Mouse (Mus musculus): ENCODE results near the gene Rusc1. TPM values are rescaled to one million over a fixed set of nuclear protein-coding genes. Genes with fewer than 3 reads are reported as not detected.

Gene Rusc1
- polyA plus RNA-seq, 1 experiment = 20.2 TPM

DNA sequence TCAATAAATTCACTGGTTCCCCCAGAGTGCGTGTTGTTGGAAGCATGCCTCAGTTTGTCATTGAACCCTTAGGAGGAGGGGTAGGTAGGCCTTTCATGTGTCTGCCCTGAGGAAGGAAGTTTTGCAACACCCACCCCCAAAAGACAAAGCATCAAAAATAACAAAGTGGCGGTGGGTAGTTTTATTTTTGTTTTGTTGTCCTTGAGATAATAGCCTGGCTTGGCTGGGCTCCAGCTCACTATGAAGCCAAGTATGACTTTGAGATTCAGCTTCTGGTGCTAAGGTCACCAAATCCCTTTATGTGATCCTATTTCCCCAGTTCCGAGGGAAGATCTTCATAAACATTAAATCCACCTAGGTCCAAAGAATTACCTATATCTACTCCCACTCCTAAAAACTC lies 31.1 kb upstream of the Rusc1 start:
- no peak overlapping the region for H3K4me3 ChIP-seq
- H3ac ChIP-seq (ENCODE audit: control insufficient read depth, insufficient read length) = no peak overlapping the region
- H3K4me2 ChIP-seq (ENCODE audit: low read depth) = no peak overlapping the region
- H3K27me3 ChIP-seq (ENCODE audit: control insufficient read depth, insufficient read depth, insufficient read length) = peaks cover 27% of the 10 kb centered on the region
- no peaks in the 10 kb centered on the region for H3K36me3 ChIP-seq (ENCODE audit: control insufficient read depth, insufficient read depth)
- TF ChIP-seq E2F4 (IDR thresholded peaks at IDR 0.05; ENCODE audit: insufficient read depth) = no peak
- TF ChIP-seq TCF3 (IDR thresholded peaks at IDR 0.05; ENCODE audit: insufficient read length, low read depth) = no peak
- no peak for TF ChIP-seq CEBPB (IDR thresholded peaks at IDR 0.05; ENCODE audit: insufficient read depth, poor library complexity, severe bottlenecking)
- TF ChIP-seq USF1 (IDR thresholded peaks at IDR 0.05; ENCODE audit: low read depth) = no peak
- TF ChIP-seq MYOD1 (IDR thresholded peaks at IDR 0.05; ENCODE audit: control insufficient read depth in 1 of 3, insufficient read length in 2 of 3, low read depth in 2 of 3) = no peak
- no peak for TF ChIP-seq REST (IDR thresholded peaks at IDR 0.05; ENCODE audit: insufficient read depth, insufficient read length)
- TF ChIP-seq MAX (IDR thresholded peaks at IDR 0.05; ENCODE audit: low read depth) = no peak
- no peaks in the 10 kb centered on the region for H3K79me2 ChIP-seq (ENCODE audit: control insufficient read depth, insufficient read depth)

DNA sequence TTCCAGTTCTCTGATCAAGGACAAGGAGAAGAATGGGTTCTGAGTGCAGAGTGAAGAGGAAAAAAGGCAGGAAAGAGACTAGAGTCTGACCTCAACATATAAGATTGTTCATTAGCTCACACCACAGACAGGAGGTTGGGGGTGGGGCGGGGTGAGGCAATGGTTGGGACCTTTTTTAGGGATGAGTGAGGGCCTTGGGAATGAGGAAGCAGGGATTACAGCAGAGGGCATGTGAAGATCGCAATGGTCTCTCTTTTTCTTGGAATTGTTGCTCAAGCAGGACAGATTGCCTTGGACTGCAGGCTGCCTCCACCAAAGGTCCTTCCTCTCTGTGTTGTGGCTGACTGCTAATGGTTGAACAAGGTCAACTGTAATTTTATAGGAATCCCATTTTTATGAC lies 30.2 kb upstream of the Rusc1 start:
- H3K79me2 ChIP-seq (ENCODE audit: control insufficient read depth, insufficient read depth) = no peaks in the 10 kb centered on the region
- peaks cover 17% of the 10 kb centered on the region for H3K27me3 ChIP-seq (ENCODE audit: control insufficient read depth, insufficient read depth, insufficient read length)
- H3K4me2 ChIP-seq (ENCODE audit: low read depth) = no peak overlapping the region
- no peak overlapping the region for H3K4me3 ChIP-seq
- TF ChIP-seq E2F4 (IDR thresholded peaks at IDR 0.05; ENCODE audit: insufficient read depth) = no peak
- TF ChIP-seq SRF (IDR thresholded peaks at IDR 0.05; ENCODE audit: control insufficient read depth, insufficient read length, low read depth) = no peak
- no peak for TF ChIP-seq MAX (IDR thresholded peaks at IDR 0.05; ENCODE audit: low read depth)
- no peak for TF ChIP-seq CEBPB (IDR thresholded peaks at IDR 0.05; ENCODE audit: insufficient read depth, poor library complexity, severe bottlenecking)
- no peak for TF ChIP-seq MYOD1 (IDR thresholded peaks at IDR 0.05; ENCODE audit: control insufficient read depth in 1 of 3, insufficient read length in 2 of 3, low read depth in 2 of 3)
- TF ChIP-seq POLR2A (IDR thresholded peaks at IDR 0.05; ENCODE audit: insufficient read length, low read depth) = no peak
- TF ChIP-seq REST (IDR thresholded peaks at IDR 0.05; ENCODE audit: insufficient read depth, insufficient read length) = no peak
- no peak for TF ChIP-seq MYOG (IDR thresholded peaks at IDR 0.05; ENCODE audit: control insufficient read depth in 1 of 3, insufficient read depth in 1 of 3, insufficient read length in 2 of 3, low read depth in 2 of 3)
- no peak for TF ChIP-seq TCF3 (IDR thresholded peaks at IDR 0.05; ENCODE audit: insufficient read length, low read depth)
- no peak for TF ChIP-seq POLR2AphosphoS2 (IDR thresholded peaks at IDR 0.05; ENCODE audit: insufficient read length, low read depth)
- TF ChIP-seq USF1 (IDR thresholded peaks at IDR 0.05; ENCODE audit: low read depth) = no peak
- TF ChIP-seq TCF12 (IDR thresholded peaks at IDR 0.05; ENCODE audit: insufficient read depth, poor library complexity, severe bottlenecking) = no peak
- no peaks in the 10 kb centered on the region for H3K36me3 ChIP-seq (ENCODE audit: control insufficient read depth, insufficient read depth)
- no peak overlapping the region for H3ac ChIP-seq (ENCODE audit: control insufficient read depth, insufficient read length)

DNA sequence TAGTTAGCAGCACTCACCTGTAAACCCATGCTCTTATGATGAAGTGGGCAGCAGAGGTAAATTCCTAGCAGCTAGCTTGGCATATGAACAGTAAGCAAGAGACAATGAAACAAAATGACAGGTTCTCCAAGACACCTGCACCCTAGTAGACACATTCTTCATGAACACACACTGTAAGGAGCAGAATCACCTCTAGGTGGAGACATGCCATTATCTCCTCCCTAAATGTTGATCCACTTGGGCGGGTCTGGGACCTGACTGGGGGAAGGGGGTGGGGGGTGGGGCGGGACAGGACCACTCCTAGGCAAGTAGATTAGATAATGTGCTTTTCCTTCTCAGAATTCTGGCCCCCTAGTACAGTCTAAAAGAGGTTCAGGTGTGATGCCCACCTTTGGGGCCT lies 22.4 kb upstream of the Rusc1 start:
- Histone ChIP-seq H3K36me3 (ENCODE audit: control insufficient read depth, insufficient read depth) (no peaks in the 10 kb centered on the region), H3K27me3 (ENCODE audit: control insufficient read depth, insufficient read depth, insufficient read length) (peaks cover 6% of the 10 kb centered on the region), H3ac (ENCODE audit: control insufficient read depth, insufficient read length) (no peak overlapping the region), H3K4me3 (no peak overlapping the region), H3K79me2 (ENCODE audit: control insufficient read depth, insufficient read depth) (no peaks in the 10 kb centered on the region), H3K4me2 (ENCODE audit: low read depth) (no peak overlapping the region)
- TF ChIP-seq POLR2A (IDR thresholded peaks at IDR 0.05; ENCODE audit: insufficient read length, low read depth) (no peak), CEBPB (IDR thresholded peaks at IDR 0.05; ENCODE audit: insufficient read depth, poor library complexity, severe bottlenecking) (no peak), E2F4 (IDR thresholded peaks at IDR 0.05; ENCODE audit: insufficient read depth) (no peak), SRF (IDR thresholded peaks at IDR 0.05; ENCODE audit: control insufficient read depth, insufficient read length, low read depth) (no peak), TCF3 (IDR thresholded peaks at IDR 0.05; ENCODE audit: insufficient read length, low read depth) (no peak), TCF12 (IDR thresholded peaks at IDR 0.05; ENCODE audit: insufficient read depth, poor library complexity, severe bottlenecking) (no peak), MYOD1 (IDR thresholded peaks at IDR 0.05; ENCODE audit: control insufficient read depth in 1 of 3, insufficient read length in 2 of 3, low read depth in 2 of 3) (no peak), MAX (IDR thresholded peaks at IDR 0.05; ENCODE audit: low read depth) (no peak), USF1 (IDR thresholded peaks at IDR 0.05; ENCODE audit: low read depth) (no peak), POLR2AphosphoS2 (IDR thresholded peaks at IDR 0.05; ENCODE audit: insufficient read length, low read depth) (no peak), MYOG (IDR thresholded peaks at IDR 0.05; ENCODE audit: control insufficient read depth in 1 of 3, insufficient read depth in 1 of 3, insufficient read length in 2 of 3, low read depth in 2 of 3) (no peak), REST (IDR thresholded peaks at IDR 0.05; ENCODE audit: insufficient read depth, insufficient read length) (no peak)

DNA sequence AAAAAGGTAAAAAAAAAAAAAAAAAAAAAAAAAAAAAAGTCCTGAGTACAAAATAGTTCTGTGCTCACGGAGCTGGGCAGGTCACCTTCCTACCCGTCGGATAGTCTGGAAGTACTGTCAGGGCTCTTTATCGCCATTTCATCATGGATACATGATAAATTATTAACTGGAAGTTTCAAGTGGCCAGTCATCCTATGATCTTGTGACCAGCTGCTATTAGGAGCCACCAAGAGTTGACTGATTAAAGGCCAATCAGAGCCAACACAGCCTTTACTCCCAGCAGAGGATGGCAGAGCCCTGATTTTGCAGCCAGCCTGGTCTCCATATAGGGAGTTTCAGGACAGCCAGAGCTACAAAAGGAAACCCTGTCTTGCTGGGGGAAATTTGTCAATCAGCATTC lies 19.9 kb upstream of the Rusc1 start:
- TF ChIP-seq E2F4 (IDR thresholded peaks at IDR 0.05; ENCODE audit: insufficient read depth) (no peak), POLR2AphosphoS2 (IDR thresholded peaks at IDR 0.05; ENCODE audit: insufficient read length, low read depth) (no peak), USF1 (IDR thresholded peaks at IDR 0.05; ENCODE audit: low read depth) (no peak), MAX (IDR thresholded peaks at IDR 0.05; ENCODE audit: low read depth) (no peak), TCF3 (IDR thresholded peaks at IDR 0.05; ENCODE audit: insufficient read length, low read depth) (no peak), SRF (IDR thresholded peaks at IDR 0.05; ENCODE audit: control insufficient read depth, insufficient read length, low read depth) (no peak), MYOG (IDR thresholded peaks at IDR 0.05; ENCODE audit: control insufficient read depth in 1 of 3, insufficient read depth in 1 of 3, insufficient read length in 2 of 3, low read depth in 2 of 3) (no peak), CEBPB (IDR thresholded peaks at IDR 0.05; ENCODE audit: insufficient read depth, poor library complexity, severe bottlenecking) (no peak), REST (IDR thresholded peaks at IDR 0.05; ENCODE audit: insufficient read depth, insufficient read length) (no peak), MYOD1 (IDR thresholded peaks at IDR 0.05; ENCODE audit: control insufficient read depth in 1 of 3, insufficient read length in 2 of 3, low read depth in 2 of 3) (no peak), TCF12 (IDR thresholded peaks at IDR 0.05; ENCODE audit: insufficient read depth, poor library complexity, severe bottlenecking) (no peak), POLR2A (IDR thresholded peaks at IDR 0.05; ENCODE audit: insufficient read length, low read depth) (no peak)
- no peak overlapping the region for H3ac ChIP-seq (ENCODE audit: control insufficient read depth, insufficient read length)

More for the DNA sequence above, 19.9 kb upstream of the Rusc1 start:
- no peak overlapping the region for H3K4me2 ChIP-seq (ENCODE audit: low read depth)
- no peaks in the 10 kb centered on the region for H3K36me3 ChIP-seq (ENCODE audit: control insufficient read depth, insufficient read depth)
- H3K4me3 ChIP-seq = no peak overlapping the region
- no peaks in the 10 kb centered on the region for H3K27me3 ChIP-seq (ENCODE audit: control insufficient read depth, insufficient read depth, insufficient read length)
- no peaks in the 10 kb centered on the region for H3K79me2 ChIP-seq (ENCODE audit: control insufficient read depth, insufficient read depth)
